Mouse (Mus musculus): Measurements from ENCODE around the gene Coro1b. TPM values are rescaled to one million over a fixed set of nuclear protein-coding genes. Genes with fewer than 3 reads are reported as not detected.

The Coro1b gene
- polyA plus RNA-seq, 1 experiment from 2014 or later, result 109 TPM

- no peak overlapping the region for H3K4me2 ChIP-seq
- no peak overlapping the region for H3K9ac ChIP-seq (ENCODE audit: low read depth, low read length)
- H3K4me1 ChIP-seq (ENCODE audit: control insufficient read depth, insufficient read depth, low read length), result peaks cover 13% of the 10 kb centered on the region
- no peak for ATAC-seq (replicated peaks; ENCODE audit: insufficient number of reproducible peaks, low FRiP score, low TSS enrichment)
- no peak overlapping the region for H3K4me3 ChIP-seq (ENCODE audit: low read depth, low read length)
- H3K27ac ChIP-seq (ENCODE audit: low read depth, low read length), result no peak overlapping the region
- 74% methylated on average over 7 of the region's 7 CpGs for WGBS (ENCODE audit: insufficient replicate concordance)
- H3K9me3 ChIP-seq (replicated peaks; ENCODE audit: control insufficient read depth, low read length), result no peaks in the 10 kb centered on the region
- 0 out of 2 replicates have a peak, but pooled peaks cover 3% of the 10 kb centered on the region for H3K27me3 ChIP-seq (ENCODE audit: control insufficient read depth, insufficient read depth, low read length)
- H3K36me3 ChIP-seq (ENCODE audit: control insufficient read depth, insufficient read depth, low read length), result no peaks in the 10 kb centered on the region
Observed at GRCm38 (mm10) chr19:4180411-4180810, 32.0 kb downstream of the Coro1b start.

GRCm38 (mm10) chr19:4181892-4182291 lies 33.5 kb downstream of the Coro1b start:
- no peaks in the 10 kb centered on the region for H3K9me3 ChIP-seq (replicated peaks; ENCODE audit: control insufficient read depth, low read length)
- no peak for ATAC-seq (replicated peaks; ENCODE audit: insufficient number of reproducible peaks, low FRiP score, low TSS enrichment)
- WGBS (ENCODE audit: insufficient replicate concordance), result 50% methylated on average over 3 of the region's 3 CpGs
- H3K27me3 ChIP-seq (ENCODE audit: control insufficient read depth, insufficient read depth, low read length), result 0 out of 2 replicates have a peak, but pooled peaks cover 3% of the 10 kb centered on the region
- no peak overlapping the region for H3K9ac ChIP-seq (ENCODE audit: low read depth, low read length)
- no peak overlapping the region for H3K4me2 ChIP-seq
- peaks cover 9% of the 10 kb centered on the region for H3K4me1 ChIP-seq (ENCODE audit: control insufficient read depth, insufficient read depth, low read length)
- no peaks in the 10 kb centered on the region for H3K36me3 ChIP-seq (ENCODE audit: control insufficient read depth, insufficient read depth, low read length)
- H3K4me3 ChIP-seq (ENCODE audit: low read depth, low read length), result no peak overlapping the region
- no peak overlapping the region for H3K27ac ChIP-seq (ENCODE audit: low read depth, low read length)

GRCm38 (mm10) chr19:4183689-4184088 lies 35.3 kb downstream of the Coro1b start:
- Histone ChIP-seq H3K4me3 (ENCODE audit: low read depth, low read length) (no peak overlapping the region), H3K27me3 (ENCODE audit: control insufficient read depth, insufficient read depth, low read length) (0 out of 2 replicates have a peak, but pooled peaks cover 3% of the 10 kb centered on the region), H3K9me3 (replicated peaks; ENCODE audit: control insufficient read depth, low read length) (no peaks in the 10 kb centered on the region), H3K4me2 (no peak overlapping the region), H3K9ac (ENCODE audit: low read depth, low read length) (no peak overlapping the region), H3K4me1 (ENCODE audit: control insufficient read depth, insufficient read depth, low read length) (peaks cover 9% of the 10 kb centered on the region), H3K27ac (ENCODE audit: low read depth, low read length) (no peak overlapping the region), H3K36me3 (ENCODE audit: control insufficient read depth, insufficient read depth, low read length) (no peaks in the 10 kb centered on the region)
- WGBS (ENCODE audit: insufficient replicate concordance), result 82% methylated on average over 2 of the region's 2 CpGs
- no peak for ATAC-seq (replicated peaks; ENCODE audit: insufficient number of reproducible peaks, low FRiP score, low TSS enrichment)

- Histone ChIP-seq H3K27ac (ENCODE audit: low read depth, low read length) (0 out of 2 replicates have a peak overlapping the region, but pooled peaks have one; percentile 15), H3K27me3 (ENCODE audit: control insufficient read depth, insufficient read depth, low read length) (0 out of 2 replicates have a peak, but pooled peaks cover 3% of the 10 kb centered on the region), H3K9me3 (replicated peaks; ENCODE audit: control insufficient read depth, low read length) (no peaks in the 10 kb centered on the region), H3K4me3 (ENCODE audit: low read depth, low read length) (no peak overlapping the region), H3K4me2 (no peak overlapping the region; the same call in 1 of the 2 replicates), H3K36me3 (ENCODE audit: control insufficient read depth, insufficient read depth, low read length) (no peaks in the 10 kb centered on the region), H3K4me1 (ENCODE audit: control insufficient read depth, insufficient read depth, low read length) (peaks cover 9% of the 10 kb centered on the region), H3K9ac (ENCODE audit: low read depth, low read length) (no peak overlapping the region)
- ATAC-seq (replicated peaks; ENCODE audit: insufficient number of reproducible peaks, low FRiP score, low TSS enrichment), result no peak
- WGBS (ENCODE audit: insufficient replicate concordance), result 52% methylated on average over 15 of the region's 15 CpGs
Observed at GRCm38 (mm10) chr19:4184976-4185975, 36.9 kb downstream of the Coro1b start.

GRCm38 (mm10) chr19:4187303-4187702 lies 38.9 kb downstream of the Coro1b start:
- 65% methylated on average over 3 of the region's 3 CpGs for WGBS (ENCODE audit: insufficient replicate concordance)
- Histone ChIP-seq H3K4me3 (ENCODE audit: low read depth, low read length) (no peak overlapping the region), H3K27ac (ENCODE audit: low read depth, low read length) (no peak overlapping the region)

GRCm38 (mm10) chr19:4189051-4189620 lies 40.7 kb downstream of the Coro1b start:
- Histone ChIP-seq H3K9me3 (replicated peaks; ENCODE audit: control insufficient read depth, low read length) (no peaks in the 10 kb centered on the region), H3K4me2 (no peak overlapping the region), H3K27me3 (ENCODE audit: control insufficient read depth, insufficient read depth, low read length) (0 out of 2 replicates have a peak, but pooled peaks cover 3% of the 10 kb centered on the region), H3K27ac (ENCODE audit: low read depth, low read length) (no peak overlapping the region), H3K36me3 (ENCODE audit: control insufficient read depth, insufficient read depth, low read length) (peaks cover 6% of the 10 kb centered on the region; the same call in 1 of the 2 replicates), H3K4me1 (ENCODE audit: control insufficient read depth, insufficient read depth, low read length) (peaks cover 32% of the 10 kb centered on the region), H3K4me3 (ENCODE audit: low read depth, low read length) (no peak overlapping the region), H3K9ac (ENCODE audit: low read depth, low read length) (no peak overlapping the region)
- WGBS (ENCODE audit: insufficient replicate concordance), result 83% methylated on average over 12 of the region's 12 CpGs
- ATAC-seq (replicated peaks; ENCODE audit: insufficient number of reproducible peaks, low FRiP score, low TSS enrichment), result no peak

More at GRCm38 (mm10) chr19:4187303-4187702, 38.9 kb downstream of the Coro1b start:
- Histone ChIP-seq H3K27me3 (ENCODE audit: control insufficient read depth, insufficient read depth, low read length) (0 out of 2 replicates have a peak, but pooled peaks cover 3% of the 10 kb centered on the region), H3K36me3 (ENCODE audit: control insufficient read depth, insufficient read depth, low read length) (no peaks in the 10 kb centered on the region), H3K9me3 (replicated peaks; ENCODE audit: control insufficient read depth, low read length) (no peaks in the 10 kb centered on the region), H3K9ac (ENCODE audit: low read depth, low read length) (0 out of 2 replicates have a peak overlapping the region, but pooled peaks have one; percentile 34), H3K4me2 (no peak overlapping the region), H3K4me1 (ENCODE audit: control insufficient read depth, insufficient read depth, low read length) (peaks cover 18% of the 10 kb centered on the region)
- no peak for ATAC-seq (replicated peaks; ENCODE audit: insufficient number of reproducible peaks, low FRiP score, low TSS enrichment)

GRCm38 (mm10) chr19:4190831-4191334 lies 42.5 kb downstream of the Coro1b start, which contains the start of gene Tbc1d10c:
Gene Tbc1d10c, minus strand, starts transcription at chr19:4191284.
- Histone ChIP-seq H3K4me1 (ENCODE audit: control insufficient read depth, insufficient read depth, low read length) (peaks cover 25% of the 10 kb centered on the region), H3K27me3 (ENCODE audit: control insufficient read depth, insufficient read depth, low read length) (no peaks in the 10 kb centered on the region), H3K9me3 (replicated peaks; ENCODE audit: control insufficient read depth, low read length) (no peaks in the 10 kb centered on the region), H3K9ac (ENCODE audit: low read depth, low read length) (peak within 1 kb of the TSS; percentile 93), H3K4me2 (peak within 1 kb of the TSS; percentile 89), H3K4me3 (ENCODE audit: low read depth, low read length) (peak within 1 kb of the TSS; percentile 61), H3K27ac (ENCODE audit: low read depth, low read length) (peak within 1 kb of the TSS; percentile 87), H3K36me3 (ENCODE audit: control insufficient read depth, insufficient read depth, low read length) (peaks cover 13% of the 10 kb centered on the region)
- ATAC-seq (replicated peaks; ENCODE audit: insufficient number of reproducible peaks, low FRiP score, low TSS enrichment), result no peak
- 52% methylated on average over 4 of the region's 4 CpGs for WGBS (ENCODE audit: insufficient replicate concordance)

GRCm38 (mm10) chr19:4191528-4192250 lies 43.3 kb downstream of the Coro1b start, which contains the start of gene Ppp1ca:
Gene Ppp1ca, plus strand, starts transcription at chr19:4192065.
- Histone ChIP-seq H3K9ac (ENCODE audit: low read depth, low read length) (peak within 1 kb of the TSS; percentile 93), H3K27me3 (ENCODE audit: control insufficient read depth, insufficient read depth, low read length) (no peaks in the 10 kb centered on the region), H3K27ac (ENCODE audit: low read depth, low read length) (peak within 1 kb of the TSS; percentile 87), H3K4me3 (ENCODE audit: low read depth, low read length) (peak within 1 kb of the TSS; percentile 61), H3K36me3 (ENCODE audit: control insufficient read depth, insufficient read depth, low read length) (peaks cover 17% of the 10 kb centered on the region), H3K4me2 (peak within 1 kb of the TSS; percentile 89), H3K9me3 (replicated peaks; ENCODE audit: control insufficient read depth, low read length) (no peaks in the 10 kb centered on the region), H3K4me1 (ENCODE audit: control insufficient read depth, insufficient read depth, low read length) (peaks cover 30% of the 10 kb centered on the region)
- 6% methylated on average over 42 of the region's 47 CpGs for WGBS (ENCODE audit: insufficient replicate concordance)
- ATAC-seq (replicated peaks; ENCODE audit: insufficient number of reproducible peaks, low FRiP score, low TSS enrichment), result peak; percentile 92
